Mouse (Mus musculus) hindbrain, embryonic 16.5 days (tissue): ENCODE data around the gene Prima1. TPM values are rescaled to one million over a fixed set of nuclear protein-coding genes. Genes with fewer than 3 reads are reported as not detected.

ENCODE experiments used
- ATAC-seq: fragments of 200-750 bp; cut with Nextera tagmentation; 2 replicates; pipeline ENCODE4 v1.8.0; 2017; ENCODE audit warnings: moderate TSS enrichment, moderate library complexity
- H3K27ac ChIP-seq: fragments of 300-500 bp; sonication (generic); 2 replicates; pipeline ENCODE4 v1.5.1; 2014; ENCODE audit warnings: low read depth, mild to moderate bottlenecking, control low read depth, low read length, moderate library complexity
- H3K27me3 ChIP-seq: fragments of 300-500 bp; sonication (generic); replicated peaks from 2 replicates; pipeline ENCODE4 v1.6.1; 2014; ENCODE audit warnings: low read length; ENCODE audit not compliant: control insufficient read depth, insufficient read depth
- H3K36me3 ChIP-seq: fragments of 300-500 bp; sonication (generic); 2 replicates; pipeline ENCODE4 v1.6.1; 2014; ENCODE audit warnings: mild to moderate bottlenecking, low read length, moderate library complexity, mixed read lengths; ENCODE audit not compliant: control insufficient read depth, insufficient read depth
- H3K4me1 ChIP-seq: fragments of 300-500 bp; sonication (generic); 2 replicates; pipeline ENCODE4 v1.6.1; 2014; ENCODE audit warnings: low read depth, low read length; ENCODE audit not compliant: control insufficient read depth, insufficient read depth
- H3K4me2 ChIP-seq: fragments of 300-500 bp; sonication (generic); 2 replicates; pipeline ENCODE4 v1.6.1; 2014; ENCODE audit warnings: mild to moderate bottlenecking, low read length, control low read depth, moderate library complexity
- H3K4me3 ChIP-seq: fragments of 300-500 bp; sonication (generic); 2 replicates; pipeline ENCODE4 v1.5.1; 2014; ENCODE audit warnings: mild to moderate bottlenecking, low read length, control low read depth, moderate library complexity
- H3K9ac ChIP-seq: fragments of 300-500 bp; sonication (generic); 2 replicates; pipeline ENCODE4 v1.6.1; 2014; ENCODE audit warnings: low read depth, mild to moderate bottlenecking, control low read depth, low read length, moderate library complexity
- H3K9me3 ChIP-seq: fragments of 300-500 bp; sonication (generic); 2 replicates; pipeline ENCODE4 v1.6.1; 2014; ENCODE audit warnings: mild to moderate bottlenecking, low read length, moderate library complexity; ENCODE audit not compliant: control insufficient read depth
- WGBS: fragments of 180-500 bp; shearing (Covaris S2); extraction: QIAGEN DNeasy Blood & Tissue Kit; methylation state at CpG from one replicate; pipeline ENCODE4 v1.1.7; 2014; 5-methylcytosine and 5-hydroxymethylcytosine counted together
- polyA plus RNA-seq: library from polyadenylated mRNA; unstranded; fragments of >200 nt; fragmentation: Nextera tagmentation; extraction: Ambion mirVana; gene quantifications from 2 replicates; pipeline ENCODE4 v1.2.1, GENCODE M21; 2015

Gene Prima1
- polyA plus RNA-seq, 1 experiment from 2014 or later: 0.59 TPM

- no peaks in the 10 kb centered on the region for H3K36me3 ChIP-seq
- H3K9me3 ChIP-seq: no peaks in the 10 kb centered on the region
- WGBS: 90% methylated on average over 2 of the region's 2 CpGs
- no peak overlapping the region for H3K4me3 ChIP-seq
- H3K4me1 ChIP-seq: peaks cover 12% of the 10 kb centered on the region
- ATAC-seq: no peak
- H3K4me2 ChIP-seq: no peak overlapping the region
- no peak overlapping the region for H3K9ac ChIP-seq
- no peak overlapping the region for H3K27ac ChIP-seq
- H3K27me3 ChIP-seq: no peaks in the 10 kb centered on the region
Observed at GRCm38 (mm10) chr12:103213591-103213990, 28.4 kb downstream of the Prima1 start.

- Histone ChIP-seq H3K4me2 (no peak overlapping the region), H3K27me3 (no peaks in the 10 kb centered on the region), H3K4me1 (peaks cover 12% of the 10 kb centered on the region), H3K4me3 (no peak overlapping the region), H3K27ac (no peak overlapping the region), H3K36me3 (no peaks in the 10 kb centered on the region), H3K9me3 (no peaks in the 10 kb centered on the region), H3K9ac (no peak overlapping the region)
- ATAC-seq: no peak
- WGBS: 42% methylated on average over 5 of the region's 5 CpGs
Observed at GRCm38 (mm10) chr12:103211078-103211477, 30.9 kb downstream of the Prima1 start.

- ATAC-seq: no peak
- Histone ChIP-seq H3K9ac (no peak overlapping the region), H3K9me3 (no peaks in the 10 kb centered on the region), H3K4me1 (peaks cover 9% of the 10 kb centered on the region), H3K27ac (no peak overlapping the region), H3K27me3 (no peaks in the 10 kb centered on the region), H3K36me3 (no peaks in the 10 kb centered on the region), H3K4me3 (no peak overlapping the region), H3K4me2 (no peak overlapping the region)
- 96% methylated on average over 7 of the region's 7 CpGs for WGBS
Observed at GRCm38 (mm10) chr12:103209581-103209980, 32.4 kb downstream of the Prima1 start.

- no peak overlapping the region for H3K9ac ChIP-seq
- H3K27ac ChIP-seq: no peak overlapping the region
- no peaks in the 10 kb centered on the region for H3K27me3 ChIP-seq
- no peaks in the 10 kb centered on the region for H3K9me3 ChIP-seq
- 71% methylated on average over 7 of the region's 7 CpGs for WGBS
- peaks cover 8% of the 10 kb centered on the region for H3K4me1 ChIP-seq
- H3K4me2 ChIP-seq: no peak overlapping the region
- H3K36me3 ChIP-seq: no peaks in the 10 kb centered on the region
- no peak for ATAC-seq
- no peak overlapping the region for H3K4me3 ChIP-seq
Observed at GRCm38 (mm10) chr12:103205561-103205960, 36.4 kb downstream of the Prima1 start.

GRCm38 (mm10) chr12:103202592-103203544 lies 39.1 kb downstream of the Prima1 start:
- Histone ChIP-seq H3K9me3 (no peaks in the 10 kb centered on the region), H3K27me3 (no peaks in the 10 kb centered on the region), H3K4me3 (no peak overlapping the region), H3K9ac (peak overlapping the region; percentile 32), H3K4me1 (peaks cover 8% of the 10 kb centered on the region), H3K27ac (peak overlapping the region; percentile 60), H3K4me2 (no peak overlapping the region), H3K36me3 (no peaks in the 10 kb centered on the region)
- ATAC-seq: peak; percentile 66
- WGBS: 17% methylated on average over 11 of the region's 11 CpGs

- no peaks in the 10 kb centered on the region for H3K36me3 ChIP-seq
- no peak overlapping the region for H3K4me2 ChIP-seq
- H3K4me1 ChIP-seq: no peaks in the 10 kb centered on the region
- no peak for ATAC-seq
- H3K9me3 ChIP-seq: no peaks in the 10 kb centered on the region
- H3K4me3 ChIP-seq: no peak overlapping the region
- no peak overlapping the region for H3K9ac ChIP-seq
- WGBS: 67% methylated on average over 5 of the region's 5 CpGs
- no peaks in the 10 kb centered on the region for H3K27me3 ChIP-seq
- no peak overlapping the region for H3K27ac ChIP-seq
Observed at GRCm38 (mm10) chr12:103192996-103193395, 49.0 kb downstream of the Prima1 start.

- Histone ChIP-seq H3K9ac (no peak overlapping the region), H3K4me1 (no peaks in the 10 kb centered on the region), H3K27ac (no peak overlapping the region), H3K4me3 (no peak overlapping the region), H3K9me3 (no peaks in the 10 kb centered on the region), H3K36me3 (peaks cover 6% of the 10 kb centered on the region; the same call in 1 of the 2 replicates), H3K4me2 (no peak overlapping the region), H3K27me3 (no peaks in the 10 kb centered on the region)
- peak; percentile 29 for ATAC-seq
- WGBS: 54% methylated on average over 12 of the region's 12 CpGs
Observed at GRCm38 (mm10) chr12:103189771-103190170, 52.2 kb downstream of the Prima1 start.

- H3K9me3 ChIP-seq: no peaks in the 10 kb centered on the region
- no peaks in the 10 kb centered on the region for H3K27me3 ChIP-seq
Observed at GRCm38 (mm10) chr12:103188223-103188622, 53.7 kb downstream of the Prima1 start.

GRCm38 (mm10) chr12:103187020-103187419 lies 54.9 kb downstream of the Prima1 start:
- no peak for ATAC-seq
- no peak overlapping the region for H3K4me3 ChIP-seq
- no peak overlapping the region for H3K27ac ChIP-seq
- no peak overlapping the region for H3K9ac ChIP-seq
- no peaks in the 10 kb centered on the region for H3K9me3 ChIP-seq
- H3K4me2 ChIP-seq: no peak overlapping the region
- H3K27me3 ChIP-seq: no peaks in the 10 kb centered on the region
- H3K4me1 ChIP-seq: no peaks in the 10 kb centered on the region
- WGBS: 82% methylated on average over 7 of the region's 7 CpGs
- peaks cover 12% of the 10 kb centered on the region for H3K36me3 ChIP-seq

More at GRCm38 (mm10) chr12:103188223-103188622, 53.7 kb downstream of the Prima1 start:
- 76% methylated on average over 8 of the region's 8 CpGs for WGBS
- Histone ChIP-seq H3K4me3 (no peak overlapping the region), H3K4me2 (no peak overlapping the region), H3K9ac (no peak overlapping the region), H3K4me1 (no peaks in the 10 kb centered on the region), H3K27ac (no peak overlapping the region), H3K36me3 (peaks cover 10% of the 10 kb centered on the region; the same call in 1 of the 2 replicates)
- ATAC-seq: no peak
